Mouse (Mus musculus) embryonic facial prominence, embryonic 13.5 days (tissue): ENCODE results near the gene Optc. TPM values are rescaled to one million over a fixed set of nuclear protein-coding genes. Genes with fewer than 3 reads are reported as not detected.

ENCODE experiments used
- ATAC-seq: fragments of 200-750 bp; cut with Nextera tagmentation; 2 replicates; pipeline ENCODE4 v1.8.0; 2017; ENCODE audit warnings: low read depth; ENCODE audit not compliant: insufficient number of reproducible peaks, insufficient read depth, low FRiP score, low TSS enrichment
- H3K27ac ChIP-seq: fragments of 300-500 bp; sonication (generic); 2 replicates; pipeline ENCODE4 v1.5.1; 2015; ENCODE audit warnings: moderate library complexity, mild to moderate bottlenecking, inconsistent platforms
- H3K27me3 ChIP-seq: fragments of 300-500 bp; sonication (generic); 2 replicates; pipeline ENCODE4 v1.6.1; 2015; ENCODE audit warnings: mild to moderate bottlenecking, inconsistent platforms
- H3K36me3 ChIP-seq: fragments of 300-500 bp; sonication (generic); 2 replicates; pipeline ENCODE4 v1.6.1; 2015; ENCODE audit warnings: mild to moderate bottlenecking, inconsistent platforms
- H3K4me1 ChIP-seq: fragments of 300-500 bp; sonication (generic); 2 replicates; pipeline ENCODE4 v1.6.1; 2015; ENCODE audit warnings: inconsistent platforms
- H3K4me2 ChIP-seq: fragments of 300-500 bp; sonication (generic); 2 replicates; pipeline ENCODE4 v1.6.1; 2015; ENCODE audit warnings: moderate library complexity, mild to moderate bottlenecking, inconsistent platforms
- H3K4me3 ChIP-seq: fragments of 300-500 bp; sonication (generic); 2 replicates; pipeline ENCODE4 v1.5.1; 2015; ENCODE audit warnings: mild to moderate bottlenecking, inconsistent platforms
- H3K9ac ChIP-seq: fragments of 300-500 bp; sonication (generic); 2 replicates; pipeline ENCODE4 v1.6.1; 2015; ENCODE audit warnings: mild to moderate bottlenecking, inconsistent platforms
- H3K9me3 ChIP-seq: fragments of 300-500 bp; sonication (generic); 2 replicates; pipeline ENCODE4 v1.6.1; 2016; ENCODE audit warnings: inconsistent platforms
- WGBS: fragments of 180-500 bp; shearing (Covaris S2); methylation state at CpG from one replicate; pipeline ENCODE4 v1.1.7; 2015; ENCODE audit warnings: mixed read lengths; 5-methylcytosine and 5-hydroxymethylcytosine counted together
- polyA plus RNA-seq: library from polyadenylated mRNA; unstranded; fragments of >200 nt; fragmentation: Nextera tagmentation; extraction: Ambion mirVana; gene quantifications from 2 replicates; pipeline ENCODE4 v1.2.1, GENCODE M21; 2015

The Optc gene
- polyA plus RNA-seq, 1 experiment from 2014 or later: 0.81 TPM

DNA sequence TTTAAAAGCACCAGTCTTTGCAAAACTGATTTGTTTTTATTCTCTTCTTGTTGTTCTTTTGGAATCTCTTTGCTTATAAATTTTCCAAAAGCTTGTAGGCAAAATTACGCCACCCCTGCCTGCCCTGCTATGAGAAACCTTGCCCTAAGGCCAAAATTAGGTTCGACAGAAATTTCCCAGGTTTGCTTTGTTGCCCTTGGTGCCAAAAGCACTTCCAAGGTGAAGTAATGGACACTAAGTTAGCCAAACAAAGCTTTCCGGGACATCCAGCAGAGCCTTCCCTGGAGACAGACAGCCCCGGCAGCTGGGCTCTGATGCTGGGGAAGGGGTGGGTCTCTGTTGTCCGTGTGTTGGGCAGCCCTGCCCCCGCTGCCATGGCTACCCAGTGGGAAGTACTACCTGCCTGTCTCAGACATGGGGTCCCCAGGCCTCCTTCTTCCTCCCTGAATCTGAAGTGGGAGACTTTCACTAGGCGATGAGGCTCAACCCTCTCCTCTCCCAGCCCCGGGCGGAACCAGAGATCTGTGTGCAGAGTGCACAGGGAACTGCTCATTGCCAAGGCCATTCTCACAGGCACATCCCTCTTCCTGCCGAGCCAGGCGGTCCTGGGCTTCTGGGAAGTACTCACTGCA lies 9.8 kb upstream of the Optc start:
- H3K9ac ChIP-seq: 0 out of 2 replicates have a peak overlapping the region, but pooled peaks have one; percentile 27
- no peaks in the 10 kb centered on the region for H3K27me3 ChIP-seq
- peaks cover 56% of the 10 kb centered on the region for H3K4me1 ChIP-seq
- WGBS: 34% methylated on average over 11 of the region's 11 CpGs
- H3K27ac ChIP-seq: no peak overlapping the region
- 0 out of 2 replicates have a peak, but pooled peaks have one; percentile 7 for ATAC-seq
- H3K4me2 ChIP-seq: peak overlapping the region; percentile 12; the same call in 1 of the 2 replicates
- no peak overlapping the region for H3K4me3 ChIP-seq
- H3K36me3 ChIP-seq: no peaks in the 10 kb centered on the region
- H3K9me3 ChIP-seq: no peaks in the 10 kb centered on the region

DNA sequence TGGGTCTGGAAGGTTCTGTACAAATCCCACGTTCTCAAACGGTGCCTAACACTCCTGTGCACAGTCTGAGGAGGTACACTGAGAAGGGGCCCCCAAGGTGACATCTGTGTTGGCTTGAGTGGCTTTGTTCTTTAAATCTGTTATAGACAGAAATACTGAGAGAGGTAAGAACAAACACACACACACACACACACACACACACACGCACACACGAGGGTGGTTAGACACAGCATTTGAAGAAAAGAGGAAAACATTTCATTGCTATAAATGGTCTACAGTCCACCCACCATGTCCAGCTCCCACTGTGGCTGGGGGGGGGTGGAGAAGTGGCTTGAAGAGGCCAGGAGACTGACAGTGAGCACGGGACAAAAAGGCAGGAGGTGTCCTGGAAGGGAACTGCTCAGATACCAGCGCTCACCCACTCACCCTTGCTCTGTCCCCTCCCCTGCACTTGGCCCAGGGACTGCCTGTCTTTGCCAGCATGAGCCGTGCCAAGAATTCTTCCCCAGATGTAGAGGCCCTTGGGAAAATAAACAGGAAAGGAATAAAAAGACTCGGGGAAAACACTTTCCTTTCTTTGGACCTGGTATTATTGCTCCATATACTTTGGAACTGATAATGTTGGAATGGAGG lies 8.0 kb upstream of the Optc start:
- H3K4me2 ChIP-seq: no peak overlapping the region
- ATAC-seq: no peak
- WGBS: 48% methylated on average over 8 of the region's 8 CpGs

DNA sequence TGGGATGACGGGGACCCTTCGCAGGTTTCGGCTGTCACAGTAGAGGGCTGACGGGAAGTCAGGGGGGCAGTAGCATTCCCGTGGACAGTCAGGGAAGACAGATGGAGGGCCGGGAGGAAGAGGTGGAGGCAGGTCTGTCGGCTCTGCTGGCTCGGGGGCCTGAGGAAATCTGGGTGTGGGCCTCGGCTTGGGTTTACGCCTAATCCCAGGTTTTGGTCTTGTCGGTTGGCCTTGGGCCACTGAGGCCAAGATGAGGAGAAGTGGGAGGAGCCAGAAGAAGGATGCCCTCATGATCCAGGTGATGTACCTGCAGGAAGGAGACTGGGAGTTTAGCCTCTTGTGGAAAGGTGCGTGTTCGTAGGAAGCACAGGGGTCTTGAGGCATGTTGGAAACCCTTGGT lies 7.3 kb upstream of the Optc start:
- H3K36me3 ChIP-seq: no peaks in the 10 kb centered on the region
- no peak overlapping the region for H3K4me2 ChIP-seq
- no peak for ATAC-seq
- no peak overlapping the region for H3K4me3 ChIP-seq
- 83% methylated on average over 13 of the region's 13 CpGs for WGBS
- H3K4me1 ChIP-seq: peaks cover 34% of the 10 kb centered on the region
- H3K9me3 ChIP-seq: no peaks in the 10 kb centered on the region
- no peak overlapping the region for H3K9ac ChIP-seq
- 0 out of 2 replicates have a peak, but pooled peaks cover 4% of the 10 kb centered on the region for H3K27me3 ChIP-seq
- H3K27ac ChIP-seq: no peak overlapping the region

More for the DNA sequence above, 8.0 kb upstream of the Optc start:
- H3K36me3 ChIP-seq: no peaks in the 10 kb centered on the region
- H3K4me1 ChIP-seq: peaks cover 42% of the 10 kb centered on the region
- H3K27ac ChIP-seq: peak overlapping the region; percentile 66
- H3K27me3 ChIP-seq: no peaks in the 10 kb centered on the region
- H3K9ac ChIP-seq: 0 out of 2 replicates have a peak overlapping the region, but pooled peaks have one; percentile 11
- H3K4me3 ChIP-seq: no peak overlapping the region
- H3K9me3 ChIP-seq: no peaks in the 10 kb centered on the region

DNA sequence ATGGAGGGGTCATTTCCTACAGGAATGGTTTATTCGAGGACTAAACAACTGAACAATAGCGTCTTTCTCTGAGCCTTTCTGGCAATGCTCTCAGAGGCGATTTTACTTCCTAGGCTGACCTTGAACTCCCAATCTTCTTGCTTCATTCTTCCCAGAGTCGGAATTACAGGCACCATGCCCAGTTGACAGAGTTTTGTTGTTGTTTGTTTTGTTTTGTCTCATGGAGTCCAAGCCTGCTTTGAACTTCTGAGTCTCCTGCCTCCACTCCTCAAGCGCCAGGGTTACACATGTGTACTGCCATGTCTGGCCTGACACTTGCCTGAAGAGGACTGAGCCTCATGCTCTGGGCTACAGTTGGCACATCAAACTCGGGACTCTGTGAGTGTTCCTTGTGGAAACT lies 5.2 kb upstream of the Optc start:
- Histone ChIP-seq H3K4me3 (no peak overlapping the region), H3K27ac (no peak overlapping the region), H3K4me1 (peaks cover 29% of the 10 kb centered on the region), H3K9ac (no peak overlapping the region), H3K4me2 (no peak overlapping the region), H3K9me3 (no peaks in the 10 kb centered on the region), H3K27me3 (0 out of 2 replicates have a peak, but pooled peaks cover 4% of the 10 kb centered on the region), H3K36me3 (no peaks in the 10 kb centered on the region)
- ATAC-seq: no peak
- WGBS: 69% methylated on average over 6 of the region's 6 CpGs

DNA sequence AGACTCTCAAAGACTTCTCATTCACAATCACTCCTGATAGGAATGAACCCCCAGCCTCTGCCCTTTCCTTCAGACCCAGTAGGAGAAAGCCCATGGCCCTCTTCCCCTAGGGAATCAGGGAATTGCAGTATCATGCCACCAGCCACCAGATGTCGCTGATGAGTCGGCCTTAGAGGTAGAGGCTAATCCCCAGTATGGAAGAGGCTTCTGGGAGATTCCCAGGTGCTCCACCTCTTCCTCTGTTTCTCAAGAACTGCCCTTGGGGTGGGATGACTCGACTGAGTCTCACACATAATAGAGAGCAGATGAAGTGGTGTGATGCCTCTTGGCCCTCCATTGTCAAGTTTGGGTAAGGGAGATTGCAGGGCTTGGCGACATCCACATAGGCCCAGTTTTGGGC lies 3.7 kb upstream of the Optc start:
- peaks cover 35% of the 10 kb centered on the region for H3K4me1 ChIP-seq
- H3K36me3 ChIP-seq: no peaks in the 10 kb centered on the region
- no peaks in the 10 kb centered on the region for H3K9me3 ChIP-seq
- H3K9ac ChIP-seq: no peak overlapping the region
- no peak overlapping the region for H3K4me2 ChIP-seq
- no peak overlapping the region for H3K4me3 ChIP-seq
- H3K27me3 ChIP-seq: peaks cover 9% of the 10 kb centered on the region
- 24% methylated on average over 4 of the region's 4 CpGs for WGBS
- no peak for ATAC-seq
- H3K27ac ChIP-seq: no peak overlapping the region

DNA sequence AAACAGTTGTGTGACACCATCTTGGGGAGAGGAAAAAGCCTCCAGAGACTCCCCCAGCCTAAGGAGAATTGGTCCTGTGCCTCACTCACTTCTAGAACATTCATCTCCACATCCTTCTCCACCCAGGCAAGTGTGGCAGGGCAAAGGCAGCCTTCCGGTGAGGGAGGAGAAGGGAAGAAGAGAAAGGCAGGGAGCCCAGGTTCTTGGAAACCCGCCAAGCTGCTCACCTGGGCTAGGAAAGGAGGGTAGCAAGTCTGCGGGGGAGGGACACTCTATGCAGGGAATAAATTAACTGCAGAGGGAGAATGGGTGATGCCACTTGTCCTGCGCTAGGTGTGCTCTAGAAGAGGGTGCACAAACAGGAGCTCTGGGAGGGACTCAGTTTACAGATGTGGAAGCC lies 3.2 kb upstream of the Optc start:
- no peak overlapping the region for H3K9ac ChIP-seq
- no peak overlapping the region for H3K4me3 ChIP-seq
- peaks cover 33% of the 10 kb centered on the region for H3K4me1 ChIP-seq
- no peak overlapping the region for H3K27ac ChIP-seq
- H3K27me3 ChIP-seq: peaks cover 13% of the 10 kb centered on the region
- H3K4me2 ChIP-seq: no peak overlapping the region
- ATAC-seq: no peak
- 59% methylated on average over 4 of the region's 4 CpGs for WGBS
- no peaks in the 10 kb centered on the region for H3K36me3 ChIP-seq
- no peaks in the 10 kb centered on the region for H3K9me3 ChIP-seq

DNA sequence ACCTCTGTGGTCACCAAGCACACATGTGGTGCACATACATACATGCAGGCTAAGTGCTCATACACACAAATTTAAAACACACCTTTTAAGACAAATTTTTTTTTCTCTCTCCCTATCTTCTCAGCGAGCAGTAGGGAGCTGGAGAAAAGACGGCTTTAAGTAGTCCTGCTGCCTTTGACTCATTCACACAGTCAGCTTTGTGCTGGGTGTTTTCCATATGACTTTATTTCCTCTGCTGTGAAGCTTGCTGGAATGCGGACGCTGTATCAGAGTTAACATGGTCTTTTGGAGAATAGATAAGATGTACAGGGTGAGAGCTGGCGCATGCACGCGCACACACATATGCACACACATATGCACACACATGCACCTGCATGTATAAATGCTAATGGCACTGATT lies 2.3 kb upstream of the Optc start:
- Histone ChIP-seq H3K4me3 (no peak overlapping the region), H3K27me3 (peaks cover 13% of the 10 kb centered on the region), H3K4me1 (peaks cover 27% of the 10 kb centered on the region), H3K4me2 (no peak overlapping the region), H3K36me3 (no peaks in the 10 kb centered on the region), H3K9ac (no peak overlapping the region), H3K27ac (no peak overlapping the region), H3K9me3 (no peaks in the 10 kb centered on the region)
- 85% methylated on average over 7 of the region's 7 CpGs for WGBS
- ATAC-seq: no peak

DNA sequence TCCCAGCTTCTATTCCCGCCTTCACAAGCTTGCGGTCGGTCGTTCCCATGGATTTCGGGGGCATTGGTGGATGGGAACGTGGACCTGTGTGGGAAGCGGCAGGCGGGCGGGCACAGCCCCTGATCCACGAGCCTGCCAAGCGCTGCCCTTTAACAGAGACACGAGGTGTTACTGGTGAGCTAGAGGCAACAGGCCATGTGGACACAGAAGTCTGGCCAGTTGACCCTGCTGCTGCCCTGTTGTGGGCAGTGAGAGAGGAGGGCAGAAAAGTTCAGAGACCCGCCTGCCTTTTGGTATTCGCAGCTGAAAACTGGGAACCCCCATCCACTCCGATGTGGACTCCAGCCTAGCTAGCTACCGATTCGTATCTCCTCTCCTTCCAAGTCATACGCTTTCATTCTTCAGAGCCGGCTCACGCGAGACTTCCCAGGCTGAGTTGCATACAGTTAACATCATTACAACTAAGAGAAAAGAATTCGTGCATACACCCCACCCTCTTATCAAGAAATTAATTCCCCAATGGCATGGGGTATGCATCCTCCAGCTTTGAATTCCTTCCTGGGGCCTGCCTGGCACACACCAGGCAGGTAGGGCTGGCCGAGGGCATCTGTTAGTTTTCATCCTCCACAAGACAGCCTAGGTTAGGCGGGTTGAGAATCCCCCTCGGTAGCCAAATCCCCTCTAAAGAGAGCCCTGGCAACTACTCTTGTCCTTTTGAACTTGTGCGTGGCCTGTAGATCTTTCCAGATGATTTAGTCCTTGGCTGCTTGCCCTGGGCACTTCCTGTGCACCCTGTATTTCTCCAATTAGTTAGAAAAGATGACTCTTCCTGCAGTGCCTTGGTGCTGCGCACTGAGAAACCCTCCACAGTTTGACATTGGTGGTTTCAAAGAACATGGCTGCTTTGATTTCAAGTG lies 1.1 kb upstream of the Optc start:
- 10% methylated on average over 27 of the region's 27 CpGs for WGBS
- Histone ChIP-seq H3K4me2 (peak overlapping the region; percentile 93), H3K27me3 (peaks cover 13% of the 10 kb centered on the region), H3K9me3 (no peaks in the 10 kb centered on the region), H3K4me1 (peaks cover 27% of the 10 kb centered on the region), H3K36me3 (no peaks in the 10 kb centered on the region), H3K27ac (peak overlapping the region; percentile 78), H3K9ac (peak overlapping the region; percentile 71), H3K4me3 (peak overlapping the region; percentile 44)
- no peak; the same call in 1 of the 2 replicates for ATAC-seq

DNA sequence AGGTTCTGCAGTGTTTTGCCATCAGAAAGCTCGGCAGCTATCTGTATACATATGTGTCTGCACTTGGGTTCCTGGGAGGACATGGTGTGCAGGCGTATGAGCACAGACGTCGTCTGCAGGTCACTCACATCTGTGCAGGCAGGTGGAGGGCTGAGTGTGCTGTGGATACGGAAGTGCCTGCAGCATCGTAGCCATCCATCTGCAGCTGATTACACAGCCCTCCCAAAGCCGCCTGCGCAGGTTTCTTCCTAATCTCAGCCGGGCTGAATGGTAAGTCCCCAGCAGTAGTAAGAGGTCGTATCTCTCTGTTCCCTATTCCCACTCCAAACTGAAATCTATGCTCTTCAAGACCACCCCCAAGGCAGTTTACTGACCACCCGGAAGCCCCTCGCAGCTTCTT lies 1.4 kb downstream of the Optc start:
- ATAC-seq: no peak
- H3K4me2 ChIP-seq: peak overlapping the region; percentile 18; the same call in 1 of the 2 replicates
- H3K27me3 ChIP-seq: peaks cover 16% of the 10 kb centered on the region
- H3K27ac ChIP-seq: no peak overlapping the region
- WGBS: 20% methylated on average over 12 of the region's 12 CpGs
- peaks cover 27% of the 10 kb centered on the region for H3K4me1 ChIP-seq
- no peaks in the 10 kb centered on the region for H3K36me3 ChIP-seq
- H3K9ac ChIP-seq: peak overlapping the region; percentile 49; the same call in 1 of the 2 replicates
- no peaks in the 10 kb centered on the region for H3K9me3 ChIP-seq
- no peak overlapping the region for H3K4me3 ChIP-seq

DNA sequence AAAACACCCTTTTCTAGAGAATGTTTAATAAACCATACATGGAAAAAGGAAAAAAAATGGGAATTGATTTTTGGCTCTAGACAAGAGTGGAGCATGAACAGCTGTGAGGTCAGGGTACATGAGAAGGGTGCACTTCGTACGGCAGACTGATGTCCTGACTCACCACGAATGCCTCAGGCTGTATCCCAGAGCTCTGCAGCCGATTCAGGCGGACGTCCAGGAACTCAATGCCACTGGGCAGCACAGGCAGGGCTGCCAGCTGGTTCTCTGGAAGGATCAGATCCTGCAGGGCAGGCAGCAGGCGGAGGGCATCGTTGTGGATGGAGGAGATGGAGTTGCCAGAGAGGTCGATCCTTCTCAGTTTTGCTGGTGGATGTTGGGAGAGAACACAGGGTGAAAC lies 7.0 kb downstream of the Optc start:
- WGBS: 63% methylated on average over 9 of the region's 9 CpGs
- 0 out of 2 replicates have a peak, but pooled peaks cover 3% of the 10 kb centered on the region for H3K27me3 ChIP-seq
- no peaks in the 10 kb centered on the region for H3K9me3 ChIP-seq
- no peak overlapping the region for H3K27ac ChIP-seq
- no peak overlapping the region for H3K4me2 ChIP-seq
- no peak overlapping the region for H3K4me3 ChIP-seq
- no peaks in the 10 kb centered on the region for H3K36me3 ChIP-seq
- peaks cover 7% of the 10 kb centered on the region; the same call in 1 of the 2 replicates for H3K4me1 ChIP-seq
- no peak overlapping the region for H3K9ac ChIP-seq
- ATAC-seq: no peak

DNA sequence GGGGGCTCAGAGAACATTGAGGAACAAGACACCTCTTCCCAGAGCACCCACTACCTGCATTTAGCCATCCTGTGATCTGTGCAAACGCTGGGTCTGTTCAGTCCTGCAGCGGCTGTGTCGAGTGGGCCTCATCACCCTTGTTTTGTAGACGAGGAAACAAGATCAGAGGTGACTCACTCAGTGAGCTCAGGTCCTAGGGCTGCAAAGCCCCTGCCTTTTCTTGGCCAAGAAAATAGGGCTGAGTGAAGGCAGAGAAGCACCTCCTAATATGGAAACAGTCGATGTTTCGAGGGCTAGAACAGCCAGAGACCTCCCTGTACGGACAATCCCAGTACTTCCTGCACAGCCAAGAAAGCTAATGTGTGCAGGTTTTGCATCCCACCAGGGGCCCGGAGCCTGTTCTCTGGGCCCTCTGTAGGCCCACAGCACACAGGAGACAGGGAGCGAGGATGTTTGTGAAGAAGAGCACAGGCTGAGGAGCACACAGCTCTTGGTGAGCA lies 8.7 kb downstream of the Optc start:
- H3K4me1 ChIP-seq: peaks cover 10% of the 10 kb centered on the region; the same call in 1 of the 2 replicates
- H3K9ac ChIP-seq: no peak overlapping the region
- no peak overlapping the region for H3K4me3 ChIP-seq
- no peak overlapping the region for H3K4me2 ChIP-seq
- 69% methylated on average over 9 of the region's 9 CpGs for WGBS
- no peak overlapping the region for H3K27ac ChIP-seq
- ATAC-seq: no peak
- H3K27me3 ChIP-seq: 0 out of 2 replicates have a peak, but pooled peaks cover 3% of the 10 kb centered on the region
- H3K9me3 ChIP-seq: no peaks in the 10 kb centered on the region
- H3K36me3 ChIP-seq: no peaks in the 10 kb centered on the region
